Mouse (Mus musculus) megakaryocyte progenitor cell, adult 5-6 weeks (primary cell): ENCODE measurements around the gene Kazn. TPM values are rescaled to one million over a fixed set of nuclear protein-coding genes. Genes with fewer than 3 reads are reported as not detected.

Source experiments
- ATAC-seq: replicated peaks from 2 replicates; pipeline ENCODE4 v1.8.0; 2016; ENCODE audit warnings: mild to moderate bottlenecking, moderate TSS enrichment, inconsistent platforms; ENCODE audit not compliant: poor library complexity
- total RNA-seq, 2 experiments: library from RNA; stranded (forward) in 1 of 2; stranded (reverse) in 1 of 2; fragments of 157-497, 149-512 nt in 1 of 2; fragments of 200-1000 nt in 1 of 2; gene quantifications; 2 replicates each; pipeline versions ENCODE4 v1.2.3 to v1.2.4; 2015 to 2017

The Kazn gene
- total RNA-seq, 2 experiments from 2014 or later: 0.96 to 1.6 TPM

DNA sequence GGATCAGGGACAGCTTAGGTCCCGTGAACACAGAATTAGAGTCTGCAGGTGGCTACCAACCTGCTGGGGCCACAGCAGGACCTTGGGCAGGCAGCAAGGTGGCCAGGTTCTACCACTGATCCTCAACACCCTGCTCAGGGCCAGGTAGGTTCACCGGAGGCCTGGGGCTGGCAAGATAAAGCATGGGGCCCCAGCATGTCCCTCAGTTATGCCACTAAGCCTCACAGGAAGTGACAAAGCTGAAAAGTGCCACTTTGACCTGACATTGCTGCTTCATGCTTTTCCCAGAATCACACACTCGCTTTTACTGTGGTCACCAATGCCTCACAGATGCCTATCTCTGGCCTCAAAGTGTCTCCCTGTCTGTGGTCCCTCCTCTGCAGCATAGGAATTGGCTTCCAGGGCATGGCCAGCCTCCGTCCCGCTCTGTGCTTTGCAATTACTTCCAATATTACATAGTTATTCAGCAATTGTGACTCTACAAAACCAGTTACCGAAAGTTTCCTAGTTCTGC, 111.9 kb downstream of the Kazn start:
- ATAC-seq: peak; percentile 60

DNA sequence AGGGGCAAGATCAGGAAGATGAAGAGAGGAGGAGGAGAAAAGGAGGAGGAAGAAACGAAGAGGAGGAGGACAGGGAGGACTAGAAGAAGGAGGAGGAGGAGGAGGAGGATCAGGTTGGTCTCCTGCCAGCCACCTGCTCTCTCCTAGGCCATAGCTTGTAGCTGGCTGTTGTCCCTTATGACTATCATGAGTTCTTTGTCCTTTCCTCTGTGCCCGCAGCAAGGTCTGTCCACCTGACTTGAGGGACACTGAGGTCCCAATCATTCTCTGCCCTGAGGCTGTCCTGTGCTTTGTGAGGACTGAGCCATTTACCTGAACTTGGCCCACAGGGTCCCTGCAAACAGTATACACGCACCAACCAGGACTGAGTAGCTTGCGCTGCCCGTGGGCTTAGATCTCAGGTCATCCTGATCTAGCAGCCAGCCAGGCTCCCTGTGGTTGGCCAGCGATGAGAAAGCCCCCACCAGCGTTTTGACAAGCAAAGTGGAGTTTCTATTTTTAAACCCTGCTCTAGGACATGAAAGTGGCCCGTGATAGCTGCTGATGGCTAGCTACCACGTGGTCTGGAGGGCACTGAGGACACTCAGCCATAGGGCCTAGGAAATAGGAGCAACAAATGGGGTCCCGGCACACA, 112.4 kb downstream of the Kazn start:
- ATAC-seq: no peak

DNA sequence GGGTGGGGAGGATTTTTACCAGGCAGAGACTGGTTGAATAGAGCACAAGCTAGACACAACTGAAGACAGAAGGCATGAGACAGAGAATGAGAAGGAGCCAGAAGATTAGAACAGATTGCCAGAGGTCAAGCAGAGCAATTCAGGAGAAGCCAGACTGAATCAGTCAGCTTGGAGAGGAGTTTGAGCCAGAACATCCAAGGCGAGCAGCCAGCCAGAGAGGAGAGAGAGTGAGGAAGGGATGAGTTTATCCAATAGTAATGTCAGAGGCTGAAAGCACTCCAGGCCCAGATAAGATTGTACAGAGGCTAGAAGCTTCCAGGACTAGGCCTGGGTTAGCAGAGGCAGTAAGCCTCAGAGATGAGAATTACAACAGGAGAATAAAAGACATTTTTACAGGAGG, 118.0 kb downstream of the Kazn start:
- no peak for ATAC-seq

DNA sequence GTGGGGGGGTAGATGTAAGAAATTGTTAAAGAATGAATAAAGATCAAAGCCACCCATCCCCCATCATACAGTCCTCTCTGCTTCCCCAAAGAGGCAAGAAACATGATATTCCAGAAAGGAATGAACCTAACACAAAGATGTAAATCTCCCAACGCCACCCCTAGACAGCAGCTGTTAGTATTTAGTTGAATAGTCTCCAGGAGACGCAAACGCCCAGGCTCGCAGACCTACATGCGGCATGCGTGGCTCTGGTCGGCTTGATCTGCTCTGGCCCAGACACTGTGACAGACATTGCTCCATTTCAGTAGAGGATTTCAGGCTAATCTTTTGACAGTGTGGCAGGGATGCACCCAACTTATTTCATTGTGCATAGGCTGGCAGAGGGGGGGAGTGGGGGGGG, 120.7 kb downstream of the Kazn start:
- no peak for ATAC-seq

DNA sequence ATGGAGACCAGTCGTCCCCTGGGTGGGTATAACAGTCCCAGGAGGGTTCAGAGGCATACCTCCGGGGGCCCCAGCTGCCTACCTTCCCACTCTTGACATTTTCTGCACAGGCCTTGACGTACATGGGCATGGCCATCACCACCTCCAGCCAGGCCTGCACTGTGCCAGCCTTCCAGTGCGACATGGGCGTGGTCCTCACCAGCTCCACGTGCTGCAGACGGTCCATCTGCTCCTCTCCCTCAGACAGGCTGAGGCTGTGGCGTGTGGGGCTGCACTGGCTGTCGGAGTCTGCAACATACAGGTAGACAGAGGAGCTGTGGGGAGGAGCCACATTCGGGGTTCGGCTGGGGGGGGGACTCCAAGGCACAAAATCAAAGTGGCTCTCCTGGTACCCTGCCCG, 121.2 kb downstream of the Kazn start:
- ATAC-seq: no peak

DNA sequence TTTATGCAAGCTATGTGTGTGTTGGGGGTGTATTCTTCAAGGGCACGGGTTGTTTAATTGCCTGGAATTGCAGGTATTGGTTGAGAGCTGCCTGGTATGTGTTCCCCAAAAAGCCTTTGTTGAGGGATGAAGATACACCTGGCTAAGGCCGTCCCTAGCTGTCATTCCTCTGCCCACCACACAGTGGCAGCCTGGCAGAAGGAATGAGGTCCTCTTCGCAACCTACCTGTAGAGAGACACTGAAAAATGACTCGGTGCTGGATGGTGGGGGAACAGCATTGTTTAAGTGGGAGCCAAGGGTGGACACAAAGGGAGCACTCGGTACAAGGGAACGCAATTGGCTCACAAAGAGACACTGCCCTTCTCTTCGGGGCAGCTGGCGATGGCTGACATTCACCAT, 125.9 kb downstream of the Kazn start:
- ATAC-seq: peak; percentile 85

DNA sequence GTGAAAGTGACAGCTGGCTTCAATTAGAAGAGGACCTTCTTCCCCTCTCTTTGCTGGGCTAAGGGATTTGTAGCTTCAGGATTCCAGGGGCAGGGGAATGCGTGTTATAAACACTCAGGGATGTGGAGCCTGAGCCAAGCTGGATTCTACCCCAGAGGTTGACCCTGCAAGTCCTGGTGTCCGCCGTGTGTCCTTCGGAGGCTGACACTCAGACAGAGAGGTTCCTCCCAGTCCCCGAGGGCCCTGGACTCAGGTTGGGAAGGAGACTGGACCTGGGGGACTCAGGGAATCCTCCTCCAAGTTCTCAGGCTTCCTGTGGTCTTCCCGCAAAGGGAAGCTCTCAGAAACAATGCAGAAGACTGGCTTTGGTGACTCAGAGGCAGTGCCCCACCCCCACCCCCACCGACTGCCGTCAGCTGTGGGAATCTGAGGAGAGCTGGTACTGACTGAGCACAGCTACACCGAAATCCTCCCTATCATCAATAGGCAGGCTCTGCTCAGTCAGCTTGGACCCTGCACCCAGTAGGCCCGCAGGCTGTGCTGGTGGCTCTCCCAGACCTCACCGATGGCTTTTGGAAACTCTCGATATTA, 136.0 kb downstream of the Kazn start:
- ATAC-seq: 0 out of 2 replicates have a peak, but pooled peaks have one; percentile 13

DNA sequence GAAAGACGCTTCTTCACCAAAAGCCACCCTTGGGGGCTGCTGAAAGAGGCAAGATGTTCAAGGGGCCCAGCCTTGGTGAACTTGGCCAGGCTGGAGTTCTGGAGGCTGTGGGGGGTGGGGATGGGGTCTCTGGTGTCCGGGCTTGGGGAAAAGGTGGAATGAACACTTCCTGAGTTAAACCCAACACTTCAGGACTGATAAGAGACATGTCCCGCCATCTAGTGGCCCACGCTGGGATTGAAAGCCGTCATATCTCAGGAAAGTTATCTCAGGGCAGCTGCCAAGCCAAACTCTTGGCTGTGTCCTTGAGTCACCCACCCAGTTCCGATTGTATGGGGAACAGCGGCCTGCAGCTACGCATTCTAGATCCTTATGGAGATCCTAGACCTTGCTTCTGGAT, 140.9 kb downstream of the Kazn start:
- peak; percentile 83 for ATAC-seq

DNA sequence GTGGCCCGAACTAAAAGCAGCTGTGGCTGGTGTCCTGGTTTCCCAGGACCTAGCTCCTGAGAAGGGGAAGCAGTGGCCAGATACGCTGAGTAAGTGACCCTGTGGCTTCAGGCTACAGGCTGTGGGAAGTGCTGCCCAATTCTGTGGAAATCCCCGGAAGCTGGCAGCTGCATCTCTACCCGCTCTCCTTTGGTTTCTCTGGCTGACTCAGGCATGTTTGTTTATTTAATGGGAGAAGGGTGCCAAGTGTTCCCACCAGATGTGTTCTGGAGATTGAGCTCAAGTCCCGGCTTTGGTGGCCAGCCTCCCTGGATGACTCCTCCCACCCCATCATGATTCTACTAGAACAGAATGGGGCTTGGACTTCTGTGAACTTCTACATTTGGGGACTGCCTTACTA, 141.3 kb downstream of the Kazn start:
- peak; percentile 76 for ATAC-seq

DNA sequence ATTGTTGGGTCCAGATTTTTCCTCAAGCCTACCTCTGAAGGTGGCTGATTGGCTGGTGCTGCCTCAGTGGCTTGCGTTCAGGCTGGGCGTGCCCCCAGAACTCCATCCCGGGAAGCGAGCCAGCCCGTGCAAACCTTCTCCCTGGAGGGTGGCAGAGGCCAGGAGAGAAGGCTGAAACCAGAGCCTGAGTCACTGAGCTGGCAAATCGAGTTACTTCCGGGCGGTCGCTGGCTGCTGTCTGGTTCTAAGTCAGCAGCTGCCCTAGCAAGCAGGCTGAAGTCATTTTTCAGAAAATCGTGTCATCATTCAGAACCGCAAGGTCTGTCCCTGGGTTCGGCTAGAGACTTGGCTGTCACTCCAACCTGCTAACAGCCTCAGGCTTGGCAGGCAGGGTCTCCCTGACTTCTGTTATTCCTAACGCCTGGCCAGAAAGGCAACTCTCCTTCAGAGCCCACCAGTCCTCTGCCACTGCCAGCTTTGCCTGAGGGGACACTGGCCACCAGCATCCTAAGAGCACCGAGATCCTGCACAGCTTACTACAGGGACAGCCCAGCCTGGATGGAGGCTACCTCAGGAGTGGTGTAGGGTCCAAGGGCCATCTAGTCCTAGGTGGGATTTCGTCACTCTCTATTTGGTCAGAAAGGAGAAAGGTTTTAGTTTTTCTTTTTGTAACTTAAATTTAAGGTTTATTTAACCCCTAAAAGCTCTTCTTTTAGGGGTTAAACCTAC, 143.5 kb downstream of the Kazn start:
- no peak for ATAC-seq

DNA sequence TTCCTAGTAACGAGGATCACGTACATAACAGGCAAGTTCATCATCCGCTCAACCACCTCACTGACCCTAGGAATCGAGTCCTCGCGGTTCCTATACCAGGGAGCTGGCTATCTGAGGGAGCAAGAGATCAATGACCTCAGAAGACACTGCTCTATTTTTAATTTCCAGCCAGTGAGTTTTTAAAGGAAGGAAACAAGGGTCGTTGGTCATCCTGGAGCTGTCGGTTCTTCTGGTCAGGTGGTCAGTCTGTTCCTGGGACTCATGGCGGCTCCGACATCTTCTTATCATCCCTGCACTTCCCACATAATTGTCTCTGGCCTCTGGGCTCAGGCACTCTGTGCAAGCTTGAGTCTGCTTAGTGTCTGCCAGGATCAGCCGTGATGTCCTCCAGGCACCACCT, 144.8 kb downstream of the Kazn start:
- no peak for ATAC-seq

DNA sequence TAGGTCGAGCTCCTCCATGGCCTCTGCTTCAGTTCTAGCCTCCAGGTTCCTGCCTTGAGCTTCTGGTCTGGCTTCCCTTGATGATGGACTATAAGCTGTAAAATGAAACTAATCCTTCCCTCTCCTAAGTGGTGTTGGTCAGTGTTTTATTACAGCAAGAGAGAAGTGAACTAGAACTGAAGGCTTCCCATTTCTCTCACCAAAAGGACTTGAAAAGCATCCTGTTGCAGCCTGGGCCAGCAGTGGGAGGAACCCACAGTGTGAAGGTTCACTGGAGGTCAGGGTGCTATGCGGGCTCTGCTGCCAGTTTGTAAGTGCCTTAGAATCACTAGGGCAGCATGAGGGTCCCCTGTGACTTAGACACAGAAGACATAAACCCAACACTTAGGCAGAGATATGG, 148.1 kb downstream of the Kazn start:
- peak; percentile 54 for ATAC-seq

DNA sequence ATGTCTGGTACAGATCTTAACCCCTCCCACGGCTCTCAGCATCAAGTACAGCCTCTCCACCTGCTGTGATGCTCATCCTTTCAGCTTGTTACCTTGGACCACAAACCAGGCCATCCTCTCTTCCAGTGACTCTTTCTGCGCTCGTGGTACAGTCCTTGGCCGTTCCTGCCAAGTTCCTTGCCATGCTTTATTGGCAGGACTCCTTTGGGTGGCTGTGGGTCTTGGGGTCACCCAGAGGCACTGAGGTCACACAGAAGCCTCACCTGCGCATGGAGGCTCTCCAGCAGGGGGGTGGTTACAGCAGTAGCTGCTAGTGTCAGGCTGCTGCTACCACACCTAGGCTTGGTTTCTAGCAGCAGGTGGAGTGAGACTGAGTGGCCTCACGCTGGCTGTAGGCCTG, 149.2 kb downstream of the Kazn start:
- no peak for ATAC-seq

DNA sequence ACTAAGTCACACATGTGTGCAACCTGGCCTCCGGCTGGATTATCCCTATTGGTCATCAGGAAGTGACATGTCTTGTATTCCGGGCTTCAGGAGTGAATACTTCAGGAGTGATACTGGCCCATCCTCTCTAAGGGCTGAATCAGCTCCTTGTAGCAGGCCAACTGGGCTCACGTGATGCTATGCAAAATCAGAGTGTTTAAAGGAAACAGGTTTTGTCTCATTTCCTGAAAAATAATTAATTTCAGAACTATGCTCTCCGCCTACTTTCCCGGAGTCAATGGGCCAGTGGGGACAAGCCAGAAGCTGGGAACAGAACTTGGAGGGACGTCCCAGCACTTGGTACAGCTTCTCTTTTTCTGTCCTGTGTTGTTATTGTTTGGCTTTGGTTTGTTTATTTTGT, 150.4 kb downstream of the Kazn start:
- no peak for ATAC-seq

DNA sequence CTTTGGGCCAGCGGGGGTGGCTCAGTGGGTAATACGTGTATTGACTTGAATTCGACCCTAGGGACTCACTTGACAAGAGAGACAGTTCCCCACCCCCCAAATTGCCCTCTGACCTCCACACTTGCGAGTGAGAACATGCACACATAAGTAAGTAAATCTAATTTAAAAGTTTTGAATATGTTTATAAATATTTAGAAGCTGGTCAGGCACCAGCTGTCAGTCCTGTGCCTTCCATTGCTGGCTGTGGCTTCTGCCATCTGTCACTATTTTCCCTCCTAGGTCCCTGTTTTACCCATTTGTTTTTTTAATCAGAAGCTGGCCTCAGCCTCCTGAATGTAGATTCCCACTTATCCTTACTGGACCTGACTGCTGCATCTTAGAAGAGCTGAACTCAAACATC, 150.8 kb downstream of the Kazn start:
- no peak for ATAC-seq

DNA sequence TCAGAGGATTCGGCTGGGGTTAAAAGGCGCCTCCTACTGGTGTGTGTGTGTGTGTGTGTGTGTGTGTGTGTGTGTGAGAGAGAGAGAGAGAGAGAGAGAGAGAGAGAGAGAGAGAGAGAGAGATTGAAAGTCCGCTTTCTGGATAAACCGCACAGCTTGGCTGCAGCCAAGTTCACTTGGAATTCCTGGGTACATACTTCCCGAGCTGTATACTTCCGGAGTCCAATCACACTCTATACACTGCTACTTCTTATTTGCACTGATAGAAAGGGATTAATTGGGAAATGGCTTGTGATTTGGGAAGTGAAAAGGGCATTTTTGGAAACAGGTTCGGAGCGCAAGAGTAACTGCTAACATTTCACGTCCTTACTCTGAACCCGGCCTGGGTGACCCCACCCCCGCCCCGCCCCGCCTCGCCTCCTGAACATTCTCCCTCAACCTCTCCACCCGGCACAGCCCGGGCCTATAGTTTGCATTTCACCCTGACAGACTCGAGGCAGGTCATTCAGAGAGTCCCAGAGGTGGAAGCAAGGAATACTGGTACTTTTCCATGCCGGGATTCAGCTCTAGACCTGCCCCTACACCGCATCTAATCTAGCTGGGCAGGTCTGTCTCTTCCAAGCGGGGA, 154.2 kb downstream of the Kazn start:
- no peak for ATAC-seq

DNA sequence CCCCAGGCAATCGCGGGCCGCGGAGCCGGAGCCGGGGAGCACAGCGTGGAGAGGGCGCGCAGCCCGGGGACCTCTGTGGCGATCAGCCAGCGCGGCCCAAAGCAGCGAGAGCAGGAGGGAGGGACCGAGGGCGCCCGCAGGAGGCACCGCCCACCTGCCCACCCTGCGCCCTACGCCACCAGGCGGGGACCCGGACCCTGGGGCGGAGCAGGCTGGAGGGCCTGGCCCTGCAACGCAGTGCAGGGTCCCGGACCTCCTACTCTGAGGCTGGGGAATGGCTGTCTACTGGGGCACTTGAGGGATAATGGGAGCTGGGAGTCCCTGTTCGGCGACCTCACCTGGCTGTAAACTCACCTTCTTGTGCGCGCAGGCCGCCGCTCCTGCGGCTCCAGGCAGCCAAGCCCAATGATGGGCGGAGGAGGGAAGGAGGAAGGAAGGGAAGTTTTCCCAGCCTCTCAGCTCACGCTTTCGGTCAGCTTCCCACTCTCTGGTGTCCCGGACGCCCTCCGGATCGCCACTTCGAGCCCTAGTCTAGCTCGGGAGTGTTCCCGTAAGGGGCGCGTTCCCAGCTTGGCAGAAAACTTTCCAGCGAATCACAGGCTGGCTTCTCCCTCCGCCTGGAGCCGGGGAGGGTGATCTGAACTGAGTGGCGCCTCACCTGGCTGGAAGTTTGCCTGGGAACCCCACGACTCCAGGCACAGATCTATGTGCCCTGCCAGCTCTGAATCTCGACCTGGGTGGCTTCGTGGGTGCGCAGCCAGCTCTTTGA, 154.9 kb downstream of the Kazn start, which contains the start of gene Tmem51:
Gene Tmem51, minus strand, starts transcription at position 174 of the 769 bp plus-strand sequence.
- ATAC-seq: peak; percentile 45

DNA sequence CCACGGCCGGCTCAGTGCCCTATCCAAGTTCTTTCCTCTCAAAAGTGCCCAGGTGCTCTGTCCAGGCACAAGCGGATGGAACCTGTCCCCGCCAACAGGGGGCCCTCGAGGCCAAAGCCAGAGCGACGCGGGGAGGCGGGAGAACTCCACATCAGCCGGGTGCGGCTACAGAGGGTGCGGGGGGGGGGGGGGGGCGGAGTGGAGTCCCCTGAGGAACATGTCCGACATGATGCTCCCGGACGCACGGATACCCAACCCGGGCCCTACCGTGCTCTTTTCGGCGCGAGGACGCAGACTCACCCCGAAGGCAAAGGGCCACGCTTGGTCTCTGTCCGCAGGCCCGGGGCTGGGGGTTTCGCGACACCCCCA, 155.5 kb downstream of the Kazn start:
- ATAC-seq: peak; percentile 59

DNA sequence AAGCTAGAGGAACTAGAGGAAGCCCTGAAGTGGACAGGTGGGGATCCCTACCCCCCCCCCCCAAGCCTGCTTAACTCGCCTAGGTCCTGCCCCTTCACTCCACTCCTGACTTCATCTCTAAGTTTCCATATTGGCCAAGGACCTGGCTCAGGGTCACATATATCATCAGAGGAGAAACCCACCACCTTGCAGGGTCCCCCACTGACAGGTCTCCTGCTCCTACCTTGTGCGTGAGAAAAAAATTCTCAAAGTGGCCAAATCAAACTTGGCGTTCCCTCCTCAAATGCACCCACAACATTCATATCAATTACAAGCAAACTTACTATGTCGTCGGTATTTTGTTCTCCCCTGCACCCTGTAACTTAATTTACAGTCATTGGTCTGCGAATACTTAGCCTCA, 156.0 kb downstream of the Kazn start:
- no peak for ATAC-seq

DNA sequence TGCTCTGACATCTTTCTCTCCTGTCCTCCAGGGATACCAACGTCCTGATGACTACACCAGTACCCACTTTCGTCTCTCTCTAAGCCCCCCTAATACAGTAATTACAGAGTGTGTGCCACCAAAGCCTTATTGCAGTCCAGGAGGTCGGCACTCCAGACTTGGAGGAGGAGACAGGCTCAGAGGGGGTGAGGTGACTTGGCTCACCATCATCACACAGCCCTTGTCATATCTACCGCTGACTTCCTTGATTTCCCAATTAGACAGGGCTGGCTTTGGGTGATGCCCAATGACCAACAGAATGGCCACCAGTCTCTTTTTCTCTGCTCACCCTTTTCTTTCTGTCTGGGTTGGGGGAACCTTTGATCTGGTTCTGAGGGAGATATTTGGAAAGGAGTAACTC, 156.5 kb downstream of the Kazn start:
- ATAC-seq: no peak
